Mouse (Mus musculus): ENCODE results near the gene Cops2. TPM values are rescaled to one million over a fixed set of nuclear protein-coding genes. Genes with fewer than 3 reads are reported as not detected.
A peak's percentile ranks its signal among the peaks of the same experiment; 100 is the strongest.

The Cops2 gene
- polyA plus RNA-seq (2015; fragmentation: Nextera tagmentation; extraction: Ambion mirVana): 20.4 and 21.5 TPM in 2 replicates

DNA sequence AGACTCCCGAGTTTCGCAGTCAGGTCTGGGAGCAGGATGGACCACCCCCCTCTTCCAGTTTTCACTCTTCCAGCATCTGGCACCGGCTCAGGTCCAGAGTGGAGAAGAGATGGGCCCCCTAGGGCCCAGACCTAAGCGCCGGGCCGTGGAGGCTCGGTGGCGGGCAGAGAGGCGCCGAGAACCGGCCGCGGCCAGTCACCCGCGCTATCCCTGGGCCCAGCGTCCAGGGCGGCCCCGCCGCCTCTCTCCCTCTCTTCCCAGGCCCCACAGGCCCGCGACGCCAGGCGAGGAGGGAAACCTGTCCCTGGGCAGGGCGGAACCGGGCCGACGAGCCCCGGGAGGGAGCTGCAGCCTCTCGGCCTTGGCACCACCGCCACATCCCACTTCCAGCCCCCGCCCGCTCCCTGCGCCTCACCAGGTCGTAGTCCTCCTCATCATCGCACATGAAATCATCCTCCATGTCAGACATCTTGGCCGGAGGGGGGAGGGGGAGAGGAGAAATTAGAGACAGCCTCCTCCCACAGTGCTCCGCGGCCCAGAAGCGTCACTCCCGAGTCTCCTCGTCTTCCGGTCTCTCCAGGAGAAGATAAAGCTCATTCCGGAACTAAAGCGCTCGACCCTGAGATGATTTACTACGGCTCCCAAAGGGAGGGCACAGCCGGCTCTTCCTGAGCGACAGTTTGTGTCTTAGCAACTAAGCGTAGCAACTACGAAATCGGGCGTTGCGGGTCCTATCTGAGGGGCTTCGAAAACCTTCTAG lies at the start of gene Cops2, which contains the start of gene Galk2:
Cops2 (minus strand) TSS at position 619 of the 760 bp plus-strand sequence.
Galk2 (plus strand) TSS at position 589 of the 760 bp plus-strand sequence.
- WGBS (ENCODE audit: insufficient replicate concordance): 1% methylated on average over 52 of the region's 54 CpGs
- H3K4me3 ChIP-seq (ENCODE audit: low read depth, low read length): peak within 1 kb of the TSS; percentile 96
- ATAC-seq (peak; percentile 100), DNase-seq (peak; percentile 94)
- peaks cover 3% of the 10 kb centered on the region; the same call in 1 of the 2 replicates for H3K4me1 ChIP-seq (ENCODE audit: insufficient read depth)
- H3K36me3 ChIP-seq (replicated peaks; ENCODE audit: insufficient read depth, low read length): no peaks in the 10 kb centered on the region
- H3K9ac ChIP-seq (replicated peaks): peak within 1 kb of the TSS; percentile 97
- no peaks in the 10 kb centered on the region for H3K27me3 ChIP-seq (ENCODE audit: insufficient read depth, low read length)
- peak within 1 kb of the TSS; percentile 85 for H3K27ac ChIP-seq (ENCODE audit: low read depth)
- no peak for TF ChIP-seq CTCF (IDR thresholded peaks at IDR 0.05; ENCODE audit: low read depth)
- peak; percentile 83 for TF ChIP-seq EP300 (IDR thresholded peaks at IDR 0.05; ENCODE audit: low read depth)
- H3K9me3 ChIP-seq (ENCODE audit: low read length): no peaks in the 10 kb centered on the region
- H3K4me2 ChIP-seq (ENCODE audit: low read depth, low read length): peak within 1 kb of the TSS; percentile 85

DNA sequence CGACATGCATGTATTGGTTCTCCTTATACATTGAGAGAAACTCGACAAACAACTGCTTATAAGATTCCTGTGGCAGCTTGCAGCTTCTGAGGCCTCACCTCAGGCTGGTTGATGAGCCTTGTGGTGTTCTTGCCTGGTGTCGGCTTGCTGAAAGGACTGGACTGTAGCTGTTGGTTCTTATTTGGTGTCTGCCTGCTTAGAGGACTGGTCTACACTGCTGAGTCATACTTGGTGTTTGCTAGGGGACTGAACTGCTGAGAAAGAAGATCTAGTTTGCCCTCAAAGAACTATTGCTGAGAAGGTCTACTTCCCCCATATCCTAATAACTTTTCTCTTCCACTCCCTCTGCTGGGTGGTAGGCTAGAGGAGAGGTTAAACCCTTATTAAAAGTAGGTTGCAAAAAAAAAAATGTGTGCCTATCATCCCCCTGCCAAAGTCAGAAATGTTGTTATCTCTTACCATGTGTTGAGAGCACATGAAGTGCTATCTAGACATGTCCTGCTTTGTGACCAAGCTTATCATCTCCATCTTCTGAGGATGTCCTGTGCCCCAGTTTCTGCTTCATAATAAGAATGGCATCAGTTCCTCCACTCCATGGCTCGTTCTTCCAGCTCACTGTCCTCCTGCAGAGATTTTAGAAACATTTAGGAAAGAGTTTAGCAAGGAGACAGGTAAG lies 48.8 kb upstream of the Cops2 start:
- ATAC-seq: peak; percentile 35
- H3K27ac ChIP-seq (ENCODE audit: low read depth): no peak overlapping the region
- WGBS (ENCODE audit: insufficient replicate concordance): 70% methylated on average over 4 of the region's 4 CpGs

GRCm38 (mm10) chr2:125906407-125907066 lies 47.6 kb upstream of the Cops2 start:
- ATAC-seq (no peak), DNase-seq (no peak)
- no peak overlapping the region for H3K9ac ChIP-seq (replicated peaks)
- TF ChIP-seq EP300 (IDR thresholded peaks at IDR 0.05; ENCODE audit: low read depth) (no peak), CTCF (IDR thresholded peaks at IDR 0.05; ENCODE audit: low read depth) (no peak)
- H3K27ac ChIP-seq (ENCODE audit: low read depth): no peak overlapping the region
- no peaks in the 10 kb centered on the region for H3K9me3 ChIP-seq (ENCODE audit: low read length)
- 81% methylated on average over 4 of the region's 4 CpGs for WGBS (ENCODE audit: insufficient replicate concordance)
- H3K4me1 ChIP-seq (ENCODE audit: insufficient read depth): 0 out of 2 replicates have a peak, but pooled peaks cover 7% of the 10 kb centered on the region
- no peak overlapping the region for H3K4me3 ChIP-seq (ENCODE audit: low read depth, low read length)
- H3K36me3 ChIP-seq (replicated peaks; ENCODE audit: insufficient read depth, low read length): no peaks in the 10 kb centered on the region; the same call in 1 of the 2 replicates
- no peaks in the 10 kb centered on the region for H3K27me3 ChIP-seq (ENCODE audit: insufficient read depth, low read length)
- H3K4me2 ChIP-seq (ENCODE audit: low read depth, low read length): no peak overlapping the region

More for the DNA sequence above, 48.8 kb upstream of the Cops2 start:
- H3K36me3 ChIP-seq (replicated peaks; ENCODE audit: insufficient read depth, low read length): no peaks in the 10 kb centered on the region; the same call in 1 of the 2 replicates
- TF ChIP-seq CTCF (IDR thresholded peaks at IDR 0.05; ENCODE audit: low read depth): no peak
- TF ChIP-seq EP300 (IDR thresholded peaks at IDR 0.05; ENCODE audit: low read depth): peak; percentile 46; the same call in 1 of the 2 replicates
- H3K27me3 ChIP-seq (ENCODE audit: insufficient read depth, low read length): no peaks in the 10 kb centered on the region
- H3K9me3 ChIP-seq (ENCODE audit: low read length): no peaks in the 10 kb centered on the region
- 0 out of 2 replicates have a peak, but pooled peaks cover 7% of the 10 kb centered on the region for H3K4me1 ChIP-seq (ENCODE audit: insufficient read depth)
- H3K9ac ChIP-seq (replicated peaks): no peak overlapping the region
- no peak overlapping the region for H3K4me2 ChIP-seq (ENCODE audit: low read depth, low read length)
- no peak overlapping the region for H3K4me3 ChIP-seq (ENCODE audit: low read depth, low read length)
- DNase-seq: no peak

GRCm38 (mm10) chr2:125901426-125901825 lies 42.5 kb upstream of the Cops2 start:
- H3K4me2 ChIP-seq (ENCODE audit: low read depth, low read length): no peak overlapping the region
- H3K9ac ChIP-seq (replicated peaks): no peak overlapping the region
- no peaks in the 10 kb centered on the region for H3K9me3 ChIP-seq (ENCODE audit: low read length)
- no peak for DNase-seq
- H3K27me3 ChIP-seq (ENCODE audit: insufficient read depth, low read length): no peaks in the 10 kb centered on the region
- WGBS (ENCODE audit: insufficient replicate concordance): 72% methylated on average over 3 of the region's 3 CpGs
- peak overlapping the region; percentile 74 for H3K27ac ChIP-seq (ENCODE audit: low read depth)
- TF ChIP-seq EP300 (IDR thresholded peaks at IDR 0.05; ENCODE audit: low read depth) (no peak), CTCF (IDR thresholded peaks at IDR 0.05; ENCODE audit: low read depth) (no peak)
- ATAC-seq: peak; percentile 16
- H3K4me1 ChIP-seq (ENCODE audit: insufficient read depth): peaks cover 11% of the 10 kb centered on the region; the same call in 1 of the 2 replicates
- no peaks in the 10 kb centered on the region; the same call in 1 of the 2 replicates for H3K36me3 ChIP-seq (replicated peaks; ENCODE audit: insufficient read depth, low read length)
- no peak overlapping the region for H3K4me3 ChIP-seq (ENCODE audit: low read depth, low read length)

DNA sequence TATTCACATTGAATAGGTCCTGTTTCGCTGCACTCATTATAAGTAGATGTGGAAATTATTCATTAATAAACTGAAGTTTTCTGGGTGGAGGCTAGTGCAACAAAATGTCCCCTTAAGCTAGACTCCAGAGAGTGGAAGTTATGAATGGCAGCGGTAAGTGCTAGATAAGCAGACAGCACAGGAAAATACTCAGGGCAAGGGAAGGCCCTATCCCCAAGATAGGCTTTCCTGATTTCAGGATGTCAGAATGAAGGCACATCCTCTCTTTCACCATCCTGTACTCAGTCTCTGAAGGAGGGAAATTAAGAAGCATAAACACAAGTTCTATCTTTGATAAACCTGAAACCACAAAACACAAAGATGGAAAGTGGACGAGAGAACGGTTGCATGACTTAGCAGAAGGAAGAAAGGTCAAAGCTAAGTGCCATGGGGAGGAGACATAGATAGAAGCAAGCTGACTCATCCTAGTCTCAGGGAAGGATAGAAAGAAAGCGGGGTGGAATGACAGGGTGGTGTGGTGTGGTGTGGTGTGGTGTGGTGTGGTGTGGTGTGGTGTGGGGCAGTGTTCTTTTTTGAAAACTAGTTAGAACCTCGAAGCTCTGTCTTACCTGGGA lies 42.0 kb upstream of the Cops2 start:
- ATAC-seq (peak; percentile 99), DNase-seq (no peak)
- no peaks in the 10 kb centered on the region; the same call in 1 of the 2 replicates for H3K36me3 ChIP-seq (replicated peaks; ENCODE audit: insufficient read depth, low read length)
- no peaks in the 10 kb centered on the region for H3K9me3 ChIP-seq (ENCODE audit: low read length)
- H3K4me1 ChIP-seq (ENCODE audit: insufficient read depth): peaks cover 11% of the 10 kb centered on the region; the same call in 1 of the 2 replicates
- no peaks in the 10 kb centered on the region for H3K27me3 ChIP-seq (ENCODE audit: insufficient read depth, low read length)
- no peak overlapping the region for H3K9ac ChIP-seq (replicated peaks)
- WGBS (ENCODE audit: insufficient replicate concordance): 52% methylated on average over 6 of the region's 6 CpGs
- TF ChIP-seq EP300 (IDR thresholded peaks at IDR 0.05; ENCODE audit: low read depth) (peak; percentile 69; the same call in 1 of the 2 replicates), CTCF (IDR thresholded peaks at IDR 0.05; ENCODE audit: low read depth) (no peak)
- peak overlapping the region; percentile 74 for H3K27ac ChIP-seq (ENCODE audit: low read depth)
- peak overlapping the region; percentile 33 for H3K4me2 ChIP-seq (ENCODE audit: low read depth, low read length)
- H3K4me3 ChIP-seq (ENCODE audit: low read depth, low read length): no peak overlapping the region
